Mouse (Mus musculus): ENCODE results near the gene Npas2. TPM values are rescaled to one million over a fixed set of nuclear protein-coding genes. Genes with fewer than 3 reads are reported as not detected.

Npas2 gene
- polyA plus RNA-seq, 1 experiment, result not detected

GRCm38 (mm10) chr1:39344981-39345600, 151.6 kb downstream of the Npas2 start:
- Histone ChIP-seq H3K27ac (ENCODE audit: control insufficient read depth, insufficient read depth, low read depth, low read length, poor library complexity) (no peak overlapping the region), H3K4me3 (replicated peaks; ENCODE audit: control insufficient read depth, low read depth, low read length) (no peak overlapping the region), H3K4me1 (ENCODE audit: control insufficient read depth, insufficient read depth, low read length) (no peaks in the 10 kb centered on the region; the same call in 1 of the 2 replicates)
- WGBS, result 49% methylated on average over 21 of the region's 21 CpGs
- TF ChIP-seq CTCF (IDR thresholded peaks at IDR 0.05; ENCODE audit: control insufficient read depth, insufficient read depth, low read length) (no peak), POLR2A (IDR thresholded peaks at IDR 0.05; ENCODE audit: borderline replicate concordance, control insufficient read depth, low read depth, low read length) (no peak)

- H3K27ac ChIP-seq (ENCODE audit: control insufficient read depth, insufficient read depth, low read depth, low read length, poor library complexity), result no peak overlapping the region
- H3K4me1 ChIP-seq (ENCODE audit: control insufficient read depth, insufficient read depth, low read length), result no peaks in the 10 kb centered on the region; the same call in 1 of the 2 replicates
- TF ChIP-seq CTCF (IDR thresholded peaks at IDR 0.05; ENCODE audit: control insufficient read depth, insufficient read depth, low read length), result no peak
- 64% methylated on average over 1 of the region's 1 CpGs for whole genome bisulfite sequencing
- H3K4me3 ChIP-seq (replicated peaks; ENCODE audit: control insufficient read depth, low read depth, low read length), result no peak overlapping the region
These were observed 155.5 kb downstream of the Npas2 start for GRCm38 (mm10) chr1:39349001-39349400.

GRCm38 (mm10) chr1:39349427-39349826, 155.9 kb downstream of the Npas2 start:
- no peak overlapping the region for H3K27ac ChIP-seq (ENCODE audit: control insufficient read depth, insufficient read depth, low read depth, low read length, poor library complexity)
- WGBS, result 81% methylated on average over 7 of the region's 7 CpGs

GRCm38 (mm10) chr1:39361754-39362514, 168.4 kb downstream of the Npas2 start:
- Histone ChIP-seq H3K4me1 (ENCODE audit: control insufficient read depth, insufficient read depth, low read length) (no peaks in the 10 kb centered on the region; the same call in 1 of the 2 replicates), H3K27ac (ENCODE audit: control insufficient read depth, insufficient read depth, low read depth, low read length, poor library complexity) (no peak overlapping the region), H3K4me3 (replicated peaks; ENCODE audit: control insufficient read depth, low read depth, low read length) (no peak overlapping the region)
- no peak for TF ChIP-seq CTCF (IDR thresholded peaks at IDR 0.05; ENCODE audit: control insufficient read depth, insufficient read depth, low read length)
- TF ChIP-seq POLR2A (IDR thresholded peaks at IDR 0.05; ENCODE audit: borderline replicate concordance, control insufficient read depth, low read depth, low read length), result no peak
- 64% methylated on average over 24 of the region's 24 CpGs for WGBS

More at GRCm38 (mm10) chr1:39349427-39349826, 155.9 kb downstream of the Npas2 start:
- TF ChIP-seq POLR2A (IDR thresholded peaks at IDR 0.05; ENCODE audit: borderline replicate concordance, control insufficient read depth, low read depth, low read length), result no peak
- no peak for TF ChIP-seq CTCF (IDR thresholded peaks at IDR 0.05; ENCODE audit: control insufficient read depth, insufficient read depth, low read length)
- Histone ChIP-seq H3K4me1 (ENCODE audit: control insufficient read depth, insufficient read depth, low read length) (no peaks in the 10 kb centered on the region; the same call in 1 of the 2 replicates), H3K4me3 (replicated peaks; ENCODE audit: control insufficient read depth, low read depth, low read length) (no peak overlapping the region)

- no peaks in the 10 kb centered on the region; the same call in 1 of the 2 replicates for H3K4me1 ChIP-seq (ENCODE audit: control insufficient read depth, insufficient read depth, low read length)
- H3K27ac ChIP-seq (ENCODE audit: control insufficient read depth, insufficient read depth, low read depth, low read length, poor library complexity), result no peak overlapping the region
- no peak for TF ChIP-seq POLR2A (IDR thresholded peaks at IDR 0.05; ENCODE audit: borderline replicate concordance, control insufficient read depth, low read depth, low read length)
- TF ChIP-seq CTCF (IDR thresholded peaks at IDR 0.05; ENCODE audit: control insufficient read depth, insufficient read depth, low read length), result no peak
- WGBS, result 73% methylated on average over 7 of the region's 7 CpGs
- no peak overlapping the region for H3K4me3 ChIP-seq (replicated peaks; ENCODE audit: control insufficient read depth, low read depth, low read length)
These were observed 169.0 kb downstream of the Npas2 start for GRCm38 (mm10) chr1:39362515-39362893.

- Histone ChIP-seq H3K4me1 (ENCODE audit: control insufficient read depth, insufficient read depth, low read length) (no peaks in the 10 kb centered on the region; the same call in 1 of the 2 replicates), H3K4me3 (replicated peaks; ENCODE audit: control insufficient read depth, low read depth, low read length) (no peak overlapping the region), H3K27ac (ENCODE audit: control insufficient read depth, insufficient read depth, low read depth, low read length, poor library complexity) (no peak overlapping the region)
- TF ChIP-seq POLR2A (IDR thresholded peaks at IDR 0.05; ENCODE audit: borderline replicate concordance, control insufficient read depth, low read depth, low read length) (no peak), CTCF (IDR thresholded peaks at IDR 0.05; ENCODE audit: control insufficient read depth, insufficient read depth, low read length) (no peak)
- 85% methylated on average over 1 of the region's 1 CpGs for WGBS
These were observed 172.0 kb downstream of the Npas2 start for GRCm38 (mm10) chr1:39365562-39365961.

- Histone ChIP-seq H3K4me1 (ENCODE audit: control insufficient read depth, insufficient read depth, low read length) (no peaks in the 10 kb centered on the region; the same call in 1 of the 2 replicates), H3K27ac (ENCODE audit: control insufficient read depth, insufficient read depth, low read depth, low read length, poor library complexity) (no peak overlapping the region), H3K4me3 (replicated peaks; ENCODE audit: control insufficient read depth, low read depth, low read length) (no peak overlapping the region)
- no peak for TF ChIP-seq POLR2A (IDR thresholded peaks at IDR 0.05; ENCODE audit: borderline replicate concordance, control insufficient read depth, low read depth, low read length)
- no peak for TF ChIP-seq CTCF (IDR thresholded peaks at IDR 0.05; ENCODE audit: control insufficient read depth, insufficient read depth, low read length)
- 26% methylated on average over 6 of the region's 6 CpGs for WGBS
These were observed 173.5 kb downstream of the Npas2 start for GRCm38 (mm10) chr1:39367045-39367444.

- WGBS, result under 1% methylated on average over 62 of the region's 62 CpGs
- H3K4me3 ChIP-seq (replicated peaks; ENCODE audit: control insufficient read depth, low read depth, low read length), result peak within 1 kb of the TSS; percentile 100
- peak within 1 kb of the TSS; percentile 91 for H3K27ac ChIP-seq (ENCODE audit: control insufficient read depth, insufficient read depth, low read depth, low read length, poor library complexity)
- no peaks in the 10 kb centered on the region; the same call in 1 of the 2 replicates for H3K4me1 ChIP-seq (ENCODE audit: control insufficient read depth, insufficient read depth, low read length)
- peak; percentile 86; the same call in 1 of the 2 replicates for TF ChIP-seq POLR2A (IDR thresholded peaks at IDR 0.05; ENCODE audit: borderline replicate concordance, control insufficient read depth, low read depth, low read length)
- 0 out of 2 replicates have a peak, but pooled peaks have one; percentile 6 for TF ChIP-seq CTCF (IDR thresholded peaks at IDR 0.05; ENCODE audit: control insufficient read depth, insufficient read depth, low read length)
These were observed 174.2 kb downstream of the Npas2 start, which contains the start of gene Rpl31 for GRCm38 (mm10) chr1:39367601-39368266. Rpl31 (plus strand) TSS chr1:39367842.

Measured in bone marrow, adult 2 months (tissue).